Mouse (Mus musculus) kidney, adult 2 months (tissue): ENCODE data around the gene Vash1.

Experiments used
- CTCF ChIP-seq: fragments of 200-500 bp; conservative IDR thresholded peaks from 2 replicates; pipeline ENCODE4 v1.5.1; 2011; ENCODE audit warnings: low read depth, mild to moderate bottlenecking, control low read depth, low read length, moderate library complexity, mixed read lengths; ENCODE audit not compliant: insufficient read depth, insufficient read length
- POLR2A ChIP-seq: fragments of 200-500 bp; IDR thresholded peaks from one replicate; pipeline ENCODE4 v1.6.1; 2011; ENCODE audit warnings: low read depth, low read length, control low read depth

- TF ChIP-seq POLR2A (no peak), CTCF (no peak)
These were observed 20.0 kb downstream of the Vash1 start for GRCm38 (mm10) chr12:86698537-86698936.
